Mouse (Mus musculus): ENCODE results near the gene Hif3a. TPM values are rescaled to one million over a fixed set of nuclear protein-coding genes. Genes with fewer than 3 reads are reported as not detected.

Hif3a gene
- polyA plus RNA-seq, 1 experiment from 2014 or later: 43.3 TPM

- peak; percentile 58 for ATAC-seq (ENCODE audit: low read depth)
- Histone ChIP-seq H3K9ac (ENCODE audit: low read depth, low read length) (no peak overlapping the region), H3K4me1 (ENCODE audit: control insufficient read depth, low read depth, low read length) (peaks cover 12% of the 10 kb centered on the region), H3K36me3 (ENCODE audit: control insufficient read depth, insufficient read depth) (peaks cover 23% of the 10 kb centered on the region), H3K4me3 (ENCODE audit: low read depth, low read length) (no peak overlapping the region), H3K4me2 (ENCODE audit: low read depth, low read length) (no peak overlapping the region), H3K27me3 (ENCODE audit: control insufficient read depth, insufficient read depth, low read depth, low read length) (no peaks in the 10 kb centered on the region), H3K27ac (ENCODE audit: low read length) (peak overlapping the region; percentile 73), H3K9me3 (replicated peaks; ENCODE audit: control insufficient read depth, low read length) (no peaks in the 10 kb centered on the region)
- WGBS (ENCODE audit: insufficient replicate concordance): 57% methylated on average over 7 of the region's 7 CpGs
These were observed 58.8 kb downstream of the Hif3a start for GRCm38 (mm10) chr7:17003230-17003960.

GRCm38 (mm10) chr7:17002375-17003195 lies 59.6 kb downstream of the Hif3a start:
- H3K9me3 ChIP-seq (replicated peaks; ENCODE audit: control insufficient read depth, low read length): no peaks in the 10 kb centered on the region
- peaks cover 18% of the 10 kb centered on the region for H3K36me3 ChIP-seq (ENCODE audit: control insufficient read depth, insufficient read depth)
- no peak overlapping the region for H3K9ac ChIP-seq (ENCODE audit: low read depth, low read length)
- no peak overlapping the region for H3K4me2 ChIP-seq (ENCODE audit: low read depth, low read length)
- 16% methylated on average over 7 of the region's 7 CpGs for WGBS (ENCODE audit: insufficient replicate concordance)
- peaks cover 12% of the 10 kb centered on the region for H3K4me1 ChIP-seq (ENCODE audit: control insufficient read depth, low read depth, low read length)
- H3K27ac ChIP-seq (ENCODE audit: low read length): no peak overlapping the region
- ATAC-seq (ENCODE audit: low read depth): peak; percentile 30; the same call in 1 of the 2 replicates
- no peak overlapping the region for H3K4me3 ChIP-seq (ENCODE audit: low read depth, low read length)
- H3K27me3 ChIP-seq (ENCODE audit: control insufficient read depth, insufficient read depth, low read depth, low read length): no peaks in the 10 kb centered on the region

- peak overlapping the region; percentile 52; the same call in 1 of the 2 replicates for H3K27ac ChIP-seq (ENCODE audit: low read length)
- H3K9me3 ChIP-seq (replicated peaks; ENCODE audit: control insufficient read depth, low read length): no peaks in the 10 kb centered on the region
- H3K4me3 ChIP-seq (ENCODE audit: low read depth, low read length): no peak overlapping the region; the same call in 1 of the 2 replicates
- peak; percentile 33 for ATAC-seq (ENCODE audit: low read depth)
- WGBS (ENCODE audit: insufficient replicate concordance): 19% methylated on average over 4 of the region's 4 CpGs
- H3K36me3 ChIP-seq (ENCODE audit: control insufficient read depth, insufficient read depth): no peaks in the 10 kb centered on the region
- H3K9ac ChIP-seq (ENCODE audit: low read depth, low read length): no peak overlapping the region
- peaks cover 22% of the 10 kb centered on the region for H3K4me1 ChIP-seq (ENCODE audit: control insufficient read depth, low read depth, low read length)
- H3K4me2 ChIP-seq (ENCODE audit: low read depth, low read length): peak overlapping the region; percentile 36
- peaks cover 3% of the 10 kb centered on the region for H3K27me3 ChIP-seq (ENCODE audit: control insufficient read depth, insufficient read depth, low read depth, low read length)
These were observed 62.6 kb downstream of the Hif3a start for GRCm38 (mm10) chr7:16999650-17000049.

GRCm38 (mm10) chr7:16999233-16999632 lies 63.0 kb downstream of the Hif3a start:
- H3K4me2 ChIP-seq (ENCODE audit: low read depth, low read length): peak overlapping the region; percentile 36
- peaks cover 5% of the 10 kb centered on the region for H3K27me3 ChIP-seq (ENCODE audit: control insufficient read depth, insufficient read depth, low read depth, low read length)
- H3K4me3 ChIP-seq (ENCODE audit: low read depth, low read length): no peak overlapping the region; the same call in 1 of the 2 replicates
- no peaks in the 10 kb centered on the region for H3K9me3 ChIP-seq (replicated peaks; ENCODE audit: control insufficient read depth, low read length)
- peak; percentile 63 for ATAC-seq (ENCODE audit: low read depth)
- H3K27ac ChIP-seq (ENCODE audit: low read length): peak overlapping the region; percentile 52; the same call in 1 of the 2 replicates
- no peak overlapping the region for H3K9ac ChIP-seq (ENCODE audit: low read depth, low read length)
- no peaks in the 10 kb centered on the region for H3K36me3 ChIP-seq (ENCODE audit: control insufficient read depth, insufficient read depth)
- WGBS (ENCODE audit: insufficient replicate concordance): 30% methylated on average over 4 of the region's 4 CpGs
- peaks cover 23% of the 10 kb centered on the region for H3K4me1 ChIP-seq (ENCODE audit: control insufficient read depth, low read depth, low read length)

- Histone ChIP-seq H3K27me3 (ENCODE audit: control insufficient read depth, insufficient read depth, low read depth, low read length) (peaks cover 7% of the 10 kb centered on the region), H3K9me3 (replicated peaks; ENCODE audit: control insufficient read depth, low read length) (no peaks in the 10 kb centered on the region), H3K4me3 (ENCODE audit: low read depth, low read length) (peak overlapping the region; percentile 55), H3K4me1 (ENCODE audit: control insufficient read depth, low read depth, low read length) (peaks cover 34% of the 10 kb centered on the region), H3K4me2 (ENCODE audit: low read depth, low read length) (peak overlapping the region; percentile 53; the same call in 1 of the 2 replicates), H3K27ac (ENCODE audit: low read length) (no peak overlapping the region), H3K9ac (ENCODE audit: low read depth, low read length) (peak overlapping the region; percentile 26; the same call in 1 of the 2 replicates), H3K36me3 (ENCODE audit: control insufficient read depth, insufficient read depth) (no peaks in the 10 kb centered on the region)
- 73% methylated on average over 4 of the region's 4 CpGs for WGBS (ENCODE audit: insufficient replicate concordance)
- no peak for ATAC-seq (ENCODE audit: low read depth)
These were observed 66.9 kb downstream of the Hif3a start for GRCm38 (mm10) chr7:16995345-16995744.

GRCm38 (mm10) chr7:16994400-16994799 lies 67.8 kb downstream of the Hif3a start:
- Histone ChIP-seq H3K4me3 (ENCODE audit: low read depth, low read length) (peak overlapping the region; percentile 55), H3K36me3 (ENCODE audit: control insufficient read depth, insufficient read depth) (no peaks in the 10 kb centered on the region), H3K9ac (ENCODE audit: low read depth, low read length) (peak overlapping the region; percentile 49), H3K9me3 (replicated peaks; ENCODE audit: control insufficient read depth, low read length) (no peaks in the 10 kb centered on the region), H3K4me1 (ENCODE audit: control insufficient read depth, low read depth, low read length) (peaks cover 32% of the 10 kb centered on the region), H3K27ac (ENCODE audit: low read length) (no peak overlapping the region), H3K27me3 (ENCODE audit: control insufficient read depth, insufficient read depth, low read depth, low read length) (peaks cover 7% of the 10 kb centered on the region), H3K4me2 (ENCODE audit: low read depth, low read length) (peak overlapping the region; percentile 53)
- no peak for ATAC-seq (ENCODE audit: low read depth)
- 6% methylated on average over 20 of the region's 20 CpGs for WGBS (ENCODE audit: insufficient replicate concordance)

GRCm38 (mm10) chr7:16993651-16994399 lies 68.4 kb downstream of the Hif3a start:
- H3K27ac ChIP-seq (ENCODE audit: low read length): peak overlapping the region; percentile 16
- 2% methylated on average over 26 of the region's 27 CpGs for WGBS (ENCODE audit: insufficient replicate concordance)
- peak; percentile 90 for ATAC-seq (ENCODE audit: low read depth)

GRCm38 (mm10) chr7:16992451-16992807 lies 69.8 kb downstream of the Hif3a start, which contains the start of gene Ccdc8:
Gene Ccdc8, plus strand, starts transcription at chr7:16992708.
- Histone ChIP-seq H3K27ac (ENCODE audit: low read length) (no peak within 1 kb of the TSS; the same call in 1 of the 2 replicates), H3K4me3 (ENCODE audit: low read depth, low read length) (peak within 1 kb of the TSS; percentile 55), H3K4me2 (ENCODE audit: low read depth, low read length) (peak within 1 kb of the TSS; percentile 53), H3K27me3 (ENCODE audit: control insufficient read depth, insufficient read depth, low read depth, low read length) (peaks cover 7% of the 10 kb centered on the region), H3K4me1 (ENCODE audit: control insufficient read depth, low read depth, low read length) (peaks cover 25% of the 10 kb centered on the region), H3K36me3 (ENCODE audit: control insufficient read depth, insufficient read depth) (no peaks in the 10 kb centered on the region), H3K9me3 (replicated peaks; ENCODE audit: control insufficient read depth, low read length) (no peaks in the 10 kb centered on the region), H3K9ac (ENCODE audit: low read depth, low read length) (no peak within 1 kb of the TSS; the same call in 1 of the 2 replicates)
- no peak for ATAC-seq (ENCODE audit: low read depth)
- 80% methylated on average over 5 of the region's 5 CpGs for WGBS (ENCODE audit: insufficient replicate concordance)

More at GRCm38 (mm10) chr7:16993651-16994399, 68.4 kb downstream of the Hif3a start:
- Histone ChIP-seq H3K9ac (ENCODE audit: low read depth, low read length) (peak overlapping the region; percentile 49), H3K4me3 (ENCODE audit: low read depth, low read length) (peak overlapping the region; percentile 55), H3K4me1 (ENCODE audit: control insufficient read depth, low read depth, low read length) (peaks cover 27% of the 10 kb centered on the region), H3K36me3 (ENCODE audit: control insufficient read depth, insufficient read depth) (no peaks in the 10 kb centered on the region), H3K9me3 (replicated peaks; ENCODE audit: control insufficient read depth, low read length) (no peaks in the 10 kb centered on the region), H3K27me3 (ENCODE audit: control insufficient read depth, insufficient read depth, low read depth, low read length) (peaks cover 7% of the 10 kb centered on the region), H3K4me2 (ENCODE audit: low read depth, low read length) (peak overlapping the region; percentile 53)

All from liver, embryonic 16.5 days (tissue).